Mouse (Mus musculus) left cerebral cortex, postnatal 4 days (tissue): Measurements from ENCODE around the gene Fam20c. TPM values are rescaled to one million over a fixed set of nuclear protein-coding genes. Genes with fewer than 3 reads are reported as not detected.

Experiments
- DNase-seq: peaks from one replicate; pipeline ENCODE4 v3.0.0-alpha.2; 2022
- intact Hi-C: fragments of 180-260 bp; cut with DNase I; formaldehyde crosslinking; loops from one replicate; pipeline ENCODE4 v1.15.1; 2025
- total RNA-seq, 2 experiments: library from RNA; stranded (reverse); gene quantifications; 2 replicates each; pipeline ENCODE4 v1.2.3; 2021

Gene Fam20c
- total RNA-seq, 2 experiments from 2014 or later, result 79.5 to 92.0 TPM

DNA sequence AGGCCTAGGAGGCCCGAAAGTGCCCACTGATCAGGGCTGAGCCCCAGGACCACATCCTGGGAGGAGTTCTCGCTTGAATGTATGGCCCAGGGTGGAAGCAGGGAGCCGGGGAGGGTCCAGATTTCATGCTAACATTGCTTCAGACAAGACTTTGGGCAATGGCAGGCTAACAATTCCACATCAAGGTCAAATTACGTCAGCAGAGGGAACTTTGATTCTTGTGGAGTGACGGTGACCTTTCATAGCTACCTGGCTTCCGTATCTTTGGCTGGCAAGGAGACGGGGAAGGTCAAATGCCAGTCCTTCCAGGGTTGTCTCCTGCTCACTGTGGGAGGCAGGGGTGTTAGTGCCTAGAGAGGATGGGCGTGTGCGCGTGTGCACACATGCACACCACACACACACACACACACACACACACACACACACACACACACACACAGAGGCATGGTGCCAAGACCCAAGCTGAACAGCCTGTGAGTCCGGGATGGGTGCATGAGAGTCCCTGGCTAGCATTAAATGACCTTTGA is 36.7 kb downstream of the Fam20c start:
- intact Hi-C loops, result no loop called here
- DNase-seq, result no peak

DNA sequence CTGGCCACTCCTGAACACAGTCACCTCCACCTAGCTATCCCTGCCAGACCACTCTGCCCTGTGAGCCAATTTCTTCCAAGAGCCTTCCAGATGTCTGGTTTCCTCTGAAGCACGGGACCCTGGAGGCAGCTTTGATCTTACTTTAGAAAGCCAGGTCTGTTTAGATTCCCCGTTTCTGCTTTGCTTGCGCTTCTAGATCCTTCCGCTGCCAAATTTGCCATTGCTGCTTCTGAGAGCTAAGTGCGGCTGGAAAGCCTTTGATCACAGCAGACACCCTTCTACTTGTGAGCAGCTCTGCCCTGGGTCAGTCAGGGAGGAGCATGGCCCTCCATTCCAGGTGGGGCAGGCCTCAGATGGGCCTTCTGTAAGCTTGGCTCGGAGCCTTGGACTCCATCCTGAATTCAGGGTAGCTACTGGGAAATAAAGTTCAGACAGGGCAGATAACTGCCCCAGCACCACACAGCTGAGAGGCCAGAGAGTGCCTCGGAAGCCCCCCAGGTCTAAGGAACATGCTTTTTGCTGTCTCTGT is 47.3 kb downstream of the Fam20c start:
- no peak for DNase-seq
- intact Hi-C loops, result no loop called here

- intact Hi-C loops, result no loop called here
- peak; percentile 41 for DNase-seq
These were observed 50.0 kb downstream of the Fam20c start for GRCm38 (mm10) chr5:138804286-138804685.

GRCm38 (mm10) chr5:138809767-138810166 is 55.5 kb downstream of the Fam20c start:
- intact Hi-C loops, result no loop called here

DNA sequence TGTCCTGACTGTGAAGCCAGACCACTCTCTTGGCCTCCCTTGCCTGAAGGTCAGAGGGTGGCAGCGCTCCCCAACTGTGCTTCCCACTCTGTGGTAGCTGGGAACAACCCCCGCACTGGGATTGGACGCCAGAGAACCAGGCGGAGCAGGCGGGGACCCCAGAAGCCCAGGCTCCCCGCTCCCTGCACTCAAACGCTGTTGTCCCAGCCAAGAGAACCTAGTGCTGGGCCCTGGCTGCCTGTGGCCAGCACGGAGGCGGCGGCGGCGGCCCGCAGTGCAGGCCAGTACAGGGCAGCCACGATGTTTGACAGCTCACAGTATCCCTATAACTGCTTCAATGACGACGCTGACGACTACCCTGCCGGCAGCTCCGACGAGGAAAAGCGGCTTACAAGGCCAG is 65.5 kb downstream of the Fam20c start, which contains the start of gene Gm5294:
Gene Gm5294 (plus strand): TSS at position 301 of the 400 bp plus-strand sequence.
- intact Hi-C loops, result no loop called here
- DNase-seq, result no peak

More at GRCm38 (mm10) chr5:138809767-138810166, 55.5 kb downstream of the Fam20c start:
- DNase-seq, result no peak

DNA sequence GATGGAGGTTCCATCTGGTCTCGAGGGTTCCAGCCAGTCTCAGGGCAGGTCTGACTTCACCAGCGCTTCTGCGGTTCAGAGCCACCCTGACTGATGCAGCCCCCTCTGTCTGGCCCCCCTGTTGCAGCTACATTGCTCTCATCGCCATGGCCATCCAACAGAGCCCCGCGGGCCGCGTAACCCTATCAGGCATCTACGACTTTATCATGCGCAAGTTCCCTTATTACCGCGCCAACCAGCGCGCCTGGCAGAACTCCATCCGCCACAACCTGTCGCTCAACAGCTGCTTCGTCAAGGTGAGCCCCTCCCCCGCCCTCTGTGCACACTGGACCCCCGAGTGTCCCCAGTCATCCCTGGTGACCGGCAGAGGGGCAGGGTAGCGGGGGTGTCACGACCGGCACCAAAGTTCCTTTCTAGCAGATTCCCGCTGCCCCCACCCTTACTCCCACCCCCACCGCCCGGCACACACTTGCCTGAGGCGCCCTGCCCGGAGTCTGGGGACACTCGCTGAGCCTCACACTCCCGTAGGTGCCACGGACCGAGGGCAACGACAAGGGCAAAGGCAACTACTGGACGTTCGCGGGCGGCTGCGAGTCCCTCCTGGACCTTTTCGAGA is 66.5 kb downstream of the Fam20c start:
- intact Hi-C loops, result no loop called here
- DNase-seq, result peak; percentile 34

DNA sequence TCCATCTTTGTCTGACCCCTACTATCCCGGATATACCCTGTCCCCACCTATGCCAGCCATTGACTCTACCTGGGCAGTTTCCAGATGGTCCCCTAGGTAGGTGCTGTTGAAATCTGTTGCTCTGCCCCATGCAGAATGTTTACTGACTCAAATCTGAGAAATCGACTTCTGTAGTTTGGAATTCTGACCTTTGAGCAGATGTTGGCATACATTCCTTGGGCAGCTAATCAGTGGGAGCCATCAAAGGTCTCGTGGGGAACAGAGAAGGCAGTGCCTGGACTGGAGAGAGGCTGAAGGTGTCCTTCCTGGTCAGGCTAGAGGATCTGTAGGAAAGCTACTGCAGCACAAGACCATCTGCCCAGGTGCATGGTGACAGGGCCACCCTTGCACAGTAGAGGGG is 70.8 kb downstream of the Fam20c start:
- intact Hi-C loops, result no loop called here

GRCm38 (mm10) chr5:138833406-138833805 is 79.1 kb downstream of the Fam20c start:
- DNase-seq, result no peak
- intact Hi-C loops, result no loop called here

More for the DNA sequence above, 70.8 kb downstream of the Fam20c start:
- DNase-seq, result no peak

DNA sequence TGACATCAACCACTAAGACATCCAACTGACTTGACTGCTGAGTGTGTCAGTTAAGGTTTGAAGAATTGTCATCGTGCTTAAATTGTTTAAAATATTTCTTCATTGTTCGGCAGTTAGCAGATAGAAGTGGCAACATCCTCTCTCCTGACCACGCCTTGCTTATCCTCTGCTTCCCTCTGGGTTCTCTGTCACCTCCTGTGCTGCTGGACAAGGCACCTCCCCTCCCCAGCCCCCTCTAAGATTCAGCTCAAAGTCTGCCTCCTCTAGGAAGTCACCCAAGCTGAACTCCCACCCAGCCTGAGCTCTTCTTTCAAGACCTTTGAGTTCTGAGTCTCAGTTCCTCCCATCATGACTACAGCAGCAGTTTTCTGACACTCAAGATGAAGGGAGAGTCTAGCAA is 80.6 kb downstream of the Fam20c start:
- no peak for DNase-seq
- intact Hi-C loops, result no loop called here

DNA sequence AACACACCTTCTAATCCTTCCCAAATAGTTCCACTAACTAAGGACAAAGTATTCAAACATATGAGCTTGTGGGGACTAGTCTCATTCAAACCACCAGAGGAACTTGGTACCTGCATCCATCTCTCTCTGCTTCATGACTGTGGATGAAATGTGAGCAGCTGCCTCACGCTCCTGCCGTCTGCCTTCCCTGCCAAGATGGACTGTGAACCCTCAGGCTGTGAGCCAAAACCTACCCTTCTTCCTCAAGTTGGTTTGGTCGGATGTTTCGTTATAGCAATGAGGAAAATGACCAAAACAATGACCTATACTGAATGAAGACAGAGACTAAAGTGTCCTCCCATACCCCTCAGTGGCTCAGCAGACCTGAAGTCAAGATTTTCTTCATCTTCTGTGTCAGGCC is 86.7 kb downstream of the Fam20c start:
- DNase-seq, result no peak
- intact Hi-C loops, result no loop called here

- DNase-seq, result no peak
- intact Hi-C loops, result no loop called here
These were observed 89.0 kb downstream of the Fam20c start for GRCm38 (mm10) chr5:138843168-138843824.

GRCm38 (mm10) chr5:138846506-138846905 is 92.2 kb downstream of the Fam20c start:
- no peak for DNase-seq
- intact Hi-C loops, result no loop called here

DNA sequence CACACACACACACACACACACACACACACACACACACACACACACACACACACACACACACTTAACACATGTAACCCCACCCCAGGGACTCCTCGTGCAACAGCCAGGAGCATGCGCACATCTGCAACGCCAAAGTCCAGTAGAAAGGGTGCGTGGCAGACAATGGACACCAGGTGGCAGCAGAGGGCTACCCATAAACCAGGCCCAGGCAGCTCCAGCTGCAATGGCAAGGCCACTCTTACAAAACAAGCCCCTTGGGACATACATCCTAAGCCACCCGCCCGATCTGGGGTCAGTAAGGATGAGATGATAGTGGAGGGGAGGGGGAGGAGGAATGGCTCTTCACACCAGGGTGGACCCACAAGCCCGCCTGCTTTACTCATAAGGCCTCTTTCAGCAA is 93.8 kb downstream of the Fam20c start:
- intact Hi-C loops, result loop anchor here (2.0 kb wide), 1 partner anchor 331 kb away; no protein-coding TSS in a partner anchor

GRCm38 (mm10) chr5:138849682-138850461 is 95.6 kb downstream of the Fam20c start:
- intact Hi-C loops, result loop anchor here (2.0 kb wide), 1 partner anchor 329 kb away; no protein-coding TSS in a partner anchor
- DNase-seq, result no peak

More for the DNA sequence above, 93.8 kb downstream of the Fam20c start:
- DNase-seq, result peak; percentile 87

- intact Hi-C loops, result no loop called here
- no peak for DNase-seq
These were observed 96.1 kb downstream of the Fam20c start for GRCm38 (mm10) chr5:138850462-138850844.

DNA sequence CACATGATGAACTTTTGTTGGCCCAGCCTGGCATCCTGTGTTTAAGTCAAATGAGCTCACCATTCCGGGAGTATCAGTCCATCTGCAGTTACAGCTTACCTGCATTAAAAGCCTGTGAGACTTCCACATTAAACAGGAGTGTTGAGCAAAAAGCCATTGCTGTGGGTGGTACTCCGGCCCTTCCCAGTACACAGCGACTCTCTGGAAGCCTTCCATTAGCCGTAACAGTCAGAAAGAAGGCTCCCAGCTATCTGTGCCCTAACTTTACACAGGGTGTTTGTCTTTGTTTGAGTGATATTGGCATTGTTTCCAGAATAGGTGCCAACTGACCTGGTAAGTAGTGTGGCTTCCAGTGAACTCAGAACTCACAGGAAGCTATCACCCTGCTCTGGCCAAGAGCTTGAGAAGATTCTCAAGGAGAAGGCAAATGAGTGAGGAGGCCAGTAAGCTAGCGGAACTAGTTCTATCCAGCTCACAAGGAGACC is 97.0 kb downstream of the Fam20c start:
- no peak for DNase-seq
- intact Hi-C loops, result no loop called here

DNA sequence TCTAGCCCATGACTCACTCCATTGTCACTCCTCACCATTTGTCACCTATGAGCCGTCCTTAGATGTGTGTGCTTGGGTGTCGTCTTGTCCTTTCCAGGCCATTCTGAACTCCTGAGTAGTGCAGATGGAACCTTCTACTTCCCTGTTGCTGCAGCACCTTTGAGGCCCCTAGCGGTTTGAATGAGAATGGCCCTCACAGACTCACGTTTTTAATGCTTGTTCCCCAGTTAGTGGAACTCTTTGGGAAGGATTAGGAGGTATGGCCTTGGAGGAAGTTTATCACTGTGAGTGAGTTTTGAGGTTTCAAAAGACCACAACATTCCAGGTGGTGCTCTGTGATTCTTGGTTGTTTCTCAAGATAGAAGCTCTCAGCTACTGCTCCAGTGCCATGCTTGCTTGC is 97.8 kb downstream of the Fam20c start:
- intact Hi-C loops, result no loop called here
- DNase-seq, result no peak

DNA sequence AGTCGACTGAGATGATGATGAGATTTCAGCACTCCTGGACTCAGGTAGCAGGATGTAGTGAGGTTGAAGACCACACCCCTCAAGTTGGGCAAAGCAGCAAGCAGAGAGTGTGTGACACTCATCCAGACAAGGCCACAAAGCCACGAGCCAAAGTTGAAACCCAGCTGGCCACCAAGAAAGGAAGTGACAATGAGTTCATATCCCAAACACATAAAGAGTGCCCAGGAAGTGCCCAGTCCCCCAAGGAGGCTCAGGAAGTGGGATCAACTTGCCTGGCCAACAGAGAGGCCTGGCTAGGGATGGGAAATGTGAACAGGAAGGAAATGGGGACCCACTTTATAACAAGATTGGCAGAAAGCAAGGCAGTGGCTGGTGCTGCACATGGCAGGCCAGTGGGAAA is 99.0 kb downstream of the Fam20c start:
- intact Hi-C loops, result no loop called here
- no peak for DNase-seq

DNA sequence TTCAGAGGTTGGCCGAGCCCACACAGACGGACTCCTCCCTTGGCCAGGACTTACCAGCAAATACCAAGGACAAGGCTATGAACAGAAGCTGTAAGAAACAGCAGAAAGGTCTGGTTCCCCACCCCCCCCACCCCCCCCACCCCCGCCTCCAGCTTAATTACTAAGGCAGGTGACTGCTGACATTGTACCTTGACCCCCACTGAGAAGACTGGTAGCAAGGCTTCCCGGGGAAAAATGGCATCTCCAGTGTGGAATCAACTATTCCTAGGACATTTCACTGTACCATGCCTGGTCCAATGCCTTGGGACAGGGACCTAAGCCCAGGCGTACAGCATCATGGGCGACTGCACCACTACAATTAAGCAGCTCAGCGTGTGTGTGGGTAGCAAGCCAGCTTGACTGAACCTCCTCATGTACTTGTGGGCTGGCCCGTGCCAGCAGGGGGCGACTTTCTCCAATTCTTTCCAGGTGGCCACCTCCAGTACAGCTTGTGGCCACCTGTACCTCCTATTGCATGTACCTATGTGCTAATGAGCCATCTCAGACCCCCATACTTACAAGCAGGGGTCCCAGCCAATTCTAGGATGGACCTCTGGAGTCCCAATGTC is 102.8 kb downstream of the Fam20c start:
- DNase-seq, result peak; percentile 86
- intact Hi-C loops, result loop anchor here (5.0 kb wide), 1 partner anchor 135 kb away; no protein-coding TSS in a partner anchor

DNA sequence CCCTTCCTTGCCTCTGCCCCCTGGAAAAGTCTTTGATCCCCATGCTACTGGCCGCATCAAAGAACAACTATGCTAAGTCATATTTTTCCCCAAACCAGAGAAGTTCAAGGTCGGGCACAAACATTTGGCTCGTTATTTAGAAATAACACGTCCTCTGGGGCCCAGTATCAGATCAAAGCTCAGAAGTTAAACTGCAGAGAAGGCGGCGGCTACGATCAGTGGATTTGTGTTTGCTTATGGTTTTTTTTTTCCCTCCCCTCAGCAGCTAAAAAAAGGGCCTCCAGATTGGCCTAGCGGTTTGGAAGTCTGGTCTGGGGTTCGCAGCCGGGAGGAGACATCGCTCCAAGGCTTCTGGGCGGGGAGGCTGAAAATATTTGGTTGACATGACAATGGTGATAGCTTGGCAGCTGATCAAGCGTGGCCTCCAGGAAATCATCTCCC is 103.5 kb downstream of the Fam20c start:
- intact Hi-C loops, result loop anchor here (5.0 kb wide), 1 partner anchor 134 kb away; no protein-coding TSS in a partner anchor
- peak; percentile 72 for DNase-seq
